Mouse (Mus musculus): ENCODE data around the gene Htr2a. TPM values are rescaled to one million over a fixed set of nuclear protein-coding genes. Genes with fewer than 3 reads are reported as not detected.

The Htr2a gene
- polyA plus RNA-seq (2014; fragmentation: Illumina TruSeq; extraction: RNeasy Lipid Tissue Mini Kit (QIAGEN cat#74804); ENCODE audit: low read depth, low replicate concordance): not detected

GRCm38 (mm10) chr14:74640819-74641381 is at the start of gene Htr2a:
TSS of gene Htr2a (plus strand) at chr14:74640840.

GRCm38 (mm10) chr14:74732079-74732783 is 91.6 kb downstream of the Htr2a start, which contains the start of gene Esd:
TSS of gene Esd (plus strand) at chr14:74732297.

Other genes starting within 250 kb of the Htr2a start
- 484 TPM for gene Esd, start 91.5 kb downstream of the Htr2a start, polyA plus RNA-seq (2014; fragmentation: Illumina TruSeq; extraction: RNeasy Lipid Tissue Mini Kit (QIAGEN cat#74804); ENCODE audit: low read depth, low replicate concordance)